Mouse (Mus musculus): ENCODE measurements at regions not wholly inside any gene's neighbourhood (a gene's known extent, or its start where the extent isn't known, plus 50 kb on each side); places are given as distances from the start of the nearest gene placed in this dataset.
A peak's percentile ranks its signal among the peaks of the same experiment; 100 is the strongest.

- no peaks in the 10 kb centered on the region for H3K36me3 ChIP-seq
- H3K4me3 ChIP-seq (replicated peaks) = no peak overlapping the region
- WGBS = 88% methylated on average over 8 of the region's 8 CpGs
- H3K9me3 ChIP-seq = no peaks in the 10 kb centered on the region
- H3K4me1 ChIP-seq (replicated peaks) = no peaks in the 10 kb centered on the region
- no peak overlapping the region for H3K4me2 ChIP-seq (replicated peaks)
- H3K27me3 ChIP-seq = no peaks in the 10 kb centered on the region
- no peak for ATAC-seq
- no peak overlapping the region for H3K9ac ChIP-seq (replicated peaks)
- H3K27ac ChIP-seq = no peak overlapping the region
Measured at GRCm38 (mm10) chr8:18287536-18288237, 690.4 kb downstream of the Defb40 start.

GRCm38 (mm10) chr8:18279932-18280331 is 698.1 kb downstream of the Defb40 start:
- H3K9me3 ChIP-seq = no peaks in the 10 kb centered on the region
- WGBS = 82% methylated on average over 4 of the region's 4 CpGs
- ATAC-seq = no peak

DNA sequence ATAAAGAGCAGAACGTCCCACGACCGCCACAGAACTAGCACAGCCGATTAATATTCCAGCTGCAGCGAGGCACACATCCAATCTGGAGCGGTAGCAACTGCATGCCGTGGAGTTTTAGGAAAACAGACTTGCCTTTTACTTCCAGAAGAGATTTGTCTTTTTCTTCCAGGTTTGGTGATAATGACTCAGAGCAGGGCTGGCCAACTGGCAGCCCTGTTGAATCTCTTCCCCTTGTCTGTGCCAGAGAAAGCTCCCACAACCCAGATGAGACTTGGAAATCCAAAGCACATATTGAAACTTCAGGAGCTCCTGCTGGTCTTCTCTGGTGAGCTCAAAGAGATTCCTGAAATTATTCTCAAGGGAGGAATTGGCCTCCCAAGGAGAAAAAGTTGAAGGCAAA is 709.8 kb downstream of the Defb40 start:
- no peaks in the 10 kb centered on the region for H3K36me3 ChIP-seq
- ATAC-seq = no peak

More at GRCm38 (mm10) chr8:18279932-18280331, 698.1 kb downstream of the Defb40 start:
- no peak overlapping the region for H3K4me3 ChIP-seq (replicated peaks)
- H3K4me1 ChIP-seq (replicated peaks) = no peaks in the 10 kb centered on the region
- H3K9ac ChIP-seq (replicated peaks) = no peak overlapping the region
- no peak overlapping the region for H3K4me2 ChIP-seq (replicated peaks)
- H3K36me3 ChIP-seq = no peaks in the 10 kb centered on the region
- H3K27ac ChIP-seq = no peak overlapping the region
- no peaks in the 10 kb centered on the region for H3K27me3 ChIP-seq

DNA sequence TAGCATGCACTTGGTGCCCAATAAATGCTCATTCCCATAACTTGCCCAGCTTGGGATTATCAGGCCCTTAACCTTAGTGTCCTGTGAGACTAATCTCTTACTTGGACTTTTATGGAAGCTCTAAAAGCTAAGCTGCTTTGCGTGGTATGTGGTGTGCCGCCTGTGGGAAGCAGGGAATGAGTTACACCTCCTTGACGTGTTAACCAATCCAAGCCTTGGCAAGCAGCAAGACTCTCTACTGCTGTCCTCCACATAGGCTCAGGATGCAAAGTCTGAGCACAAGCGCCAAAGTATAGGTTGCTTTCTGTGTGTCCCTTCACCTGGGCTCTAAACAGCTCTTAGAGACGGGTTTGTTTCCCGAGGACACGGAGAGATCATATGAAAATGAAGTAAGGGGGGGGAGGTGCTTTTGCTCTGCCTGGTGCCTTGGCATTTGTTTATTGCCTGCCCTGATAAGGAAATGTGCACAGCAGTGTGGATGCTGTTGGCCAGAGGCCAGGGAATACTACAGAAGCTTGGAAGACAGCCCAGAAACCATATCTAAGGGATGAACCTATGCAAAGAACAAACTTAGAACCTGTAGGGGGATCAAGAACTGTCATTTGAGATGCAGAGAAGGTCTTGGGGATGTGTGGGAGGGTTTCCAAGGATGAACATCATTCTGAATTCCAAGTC is 719.6 kb downstream of the Defb40 start:
- Histone ChIP-seq H3K4me2 (replicated peaks) (no peak overlapping the region), H3K27ac (no peak overlapping the region), H3K9ac (replicated peaks) (no peak overlapping the region), H3K27me3 (no peaks in the 10 kb centered on the region), H3K36me3 (no peaks in the 10 kb centered on the region), H3K4me3 (replicated peaks) (no peak overlapping the region), H3K4me1 (replicated peaks) (no peaks in the 10 kb centered on the region), H3K9me3 (no peaks in the 10 kb centered on the region)
- 87% methylated on average over 7 of the region's 7 CpGs for WGBS
- ATAC-seq = no peak

More for the DNA sequence above, 709.8 kb downstream of the Defb40 start:
- no peak overlapping the region for H3K4me3 ChIP-seq (replicated peaks)
- H3K9ac ChIP-seq (replicated peaks) = no peak overlapping the region
- no peak overlapping the region for H3K27ac ChIP-seq
- no peaks in the 10 kb centered on the region for H3K4me1 ChIP-seq (replicated peaks)
- 80% methylated on average over 7 of the region's 7 CpGs for WGBS
- no peaks in the 10 kb centered on the region for H3K9me3 ChIP-seq
- no peak overlapping the region for H3K4me2 ChIP-seq (replicated peaks)
- no peaks in the 10 kb centered on the region for H3K27me3 ChIP-seq

GRCm38 (mm10) chr8:18246299-18246698 is 731.8 kb downstream of the Defb40 start:
- WGBS = 73% methylated on average over 12 of the region's 12 CpGs
- H3K9me3 ChIP-seq = no peaks in the 10 kb centered on the region
- no peaks in the 10 kb centered on the region for H3K4me1 ChIP-seq (replicated peaks)

GRCm38 (mm10) chr8:18217599-18217998 is 760.5 kb downstream of the Defb40 start:
- Histone ChIP-seq H3K9ac (replicated peaks) (no peak overlapping the region), H3K9me3 (no peaks in the 10 kb centered on the region), H3K4me1 (replicated peaks) (no peaks in the 10 kb centered on the region), H3K4me3 (replicated peaks) (no peak overlapping the region), H3K27ac (no peak overlapping the region), H3K4me2 (replicated peaks) (no peak overlapping the region), H3K27me3 (no peaks in the 10 kb centered on the region), H3K36me3 (no peaks in the 10 kb centered on the region)
- ATAC-seq = no peak
- 78% methylated on average over 2 of the region's 2 CpGs for WGBS

More at GRCm38 (mm10) chr8:18246299-18246698, 731.8 kb downstream of the Defb40 start:
- H3K4me2 ChIP-seq (replicated peaks) = no peak overlapping the region
- H3K4me3 ChIP-seq (replicated peaks) = no peak overlapping the region
- H3K27ac ChIP-seq = no peak overlapping the region
- H3K36me3 ChIP-seq = no peaks in the 10 kb centered on the region
- H3K27me3 ChIP-seq = no peaks in the 10 kb centered on the region
- H3K9ac ChIP-seq (replicated peaks) = no peak overlapping the region
- peak; percentile 56 for ATAC-seq

DNA sequence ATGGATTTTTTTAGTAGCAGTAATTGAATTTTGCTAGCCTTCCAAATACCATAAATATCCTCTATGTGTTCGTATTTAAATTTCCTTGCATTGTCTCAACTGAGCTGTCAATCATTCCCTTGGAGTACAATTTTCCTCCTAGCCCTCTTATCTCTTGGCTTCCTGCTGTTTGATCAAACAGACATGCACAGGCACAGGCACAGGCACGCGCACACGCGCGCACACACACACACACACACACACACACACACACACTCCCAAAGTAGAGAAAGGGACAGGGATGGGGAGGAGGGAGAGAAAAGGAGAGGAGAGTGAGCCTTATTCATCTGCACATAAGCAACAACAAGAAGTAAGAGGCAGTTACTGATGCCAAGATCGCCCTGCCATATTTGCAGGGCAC is 760.9 kb downstream of the Defb40 start:
- Histone ChIP-seq H3K27ac (no peak overlapping the region), H3K36me3 (no peaks in the 10 kb centered on the region), H3K4me2 (replicated peaks) (no peak overlapping the region), H3K27me3 (no peaks in the 10 kb centered on the region), H3K4me3 (replicated peaks) (no peak overlapping the region), H3K4me1 (replicated peaks) (no peaks in the 10 kb centered on the region), H3K9ac (replicated peaks) (no peak overlapping the region), H3K9me3 (no peaks in the 10 kb centered on the region)
- 74% methylated on average over 7 of the region's 7 CpGs for WGBS
- ATAC-seq = peak; percentile 50; the same call in 1 of the 2 replicates

- ATAC-seq = no peak
- no peaks in the 10 kb centered on the region for H3K27me3 ChIP-seq
- no peak overlapping the region for H3K4me3 ChIP-seq (replicated peaks)
- H3K9me3 ChIP-seq = no peaks in the 10 kb centered on the region
- H3K4me2 ChIP-seq (replicated peaks) = no peak overlapping the region
- H3K4me1 ChIP-seq (replicated peaks) = no peaks in the 10 kb centered on the region
- WGBS = 92% methylated on average over 1 of the region's 1 CpGs
- H3K36me3 ChIP-seq = no peaks in the 10 kb centered on the region
- no peak overlapping the region for H3K27ac ChIP-seq
- H3K9ac ChIP-seq (replicated peaks) = no peak overlapping the region
Measured at GRCm38 (mm10) chr8:18216516-18216915, 761.5 kb downstream of the Defb40 start.

GRCm38 (mm10) chr8:18210067-18210466 is 768.0 kb downstream of the Defb40 start:
- Histone ChIP-seq H3K36me3 (no peaks in the 10 kb centered on the region), H3K9ac (replicated peaks) (no peak overlapping the region), H3K27ac (no peak overlapping the region), H3K4me2 (replicated peaks) (no peak overlapping the region), H3K27me3 (no peaks in the 10 kb centered on the region), H3K4me1 (replicated peaks) (no peaks in the 10 kb centered on the region), H3K4me3 (replicated peaks) (no peak overlapping the region), H3K9me3 (no peaks in the 10 kb centered on the region)
- WGBS = 87% methylated on average over 1 of the region's 1 CpGs
- no peak for ATAC-seq

GRCm38 (mm10) chr8:18208658-18209057 is 769.4 kb downstream of the Defb40 start:
- H3K9me3 ChIP-seq = no peaks in the 10 kb centered on the region
- no peak overlapping the region for H3K4me3 ChIP-seq (replicated peaks)
- WGBS = 86% methylated on average over 1 of the region's 1 CpGs
- H3K9ac ChIP-seq (replicated peaks) = no peak overlapping the region
- no peak for ATAC-seq
- no peak overlapping the region for H3K27ac ChIP-seq
- H3K4me2 ChIP-seq (replicated peaks) = no peak overlapping the region
- no peaks in the 10 kb centered on the region for H3K27me3 ChIP-seq
- no peaks in the 10 kb centered on the region for H3K4me1 ChIP-seq (replicated peaks)
- no peaks in the 10 kb centered on the region for H3K36me3 ChIP-seq

GRCm38 (mm10) chr8:18187486-18187885 is 790.6 kb downstream of the Defb40 start:
- Histone ChIP-seq H3K4me1 (replicated peaks) (no peaks in the 10 kb centered on the region), H3K27ac (no peak overlapping the region), H3K4me3 (replicated peaks) (no peak overlapping the region), H3K27me3 (no peaks in the 10 kb centered on the region), H3K9me3 (no peaks in the 10 kb centered on the region), H3K9ac (replicated peaks) (no peak overlapping the region), H3K36me3 (no peaks in the 10 kb centered on the region), H3K4me2 (replicated peaks) (no peak overlapping the region)
- no peak for ATAC-seq

- Histone ChIP-seq H3K27me3 (no peaks in the 10 kb centered on the region), H3K4me3 (replicated peaks) (no peak overlapping the region), H3K27ac (no peak overlapping the region), H3K4me1 (replicated peaks) (no peaks in the 10 kb centered on the region), H3K4me2 (replicated peaks) (no peak overlapping the region), H3K9me3 (no peaks in the 10 kb centered on the region), H3K36me3 (no peaks in the 10 kb centered on the region), H3K9ac (replicated peaks) (no peak overlapping the region)
- ATAC-seq = no peak
- WGBS = 84% methylated on average over 7 of the region's 7 CpGs
Measured at GRCm38 (mm10) chr8:18175544-18176092, 802.4 kb downstream of the Defb40 start.

Data from midbrain, embryonic 13.5 days (tissue).